Mouse (Mus musculus) Muller cell, postnatal 12 days (primary cell): Measurements from ENCODE around the gene Ddx3x.
"Not testable (repeated sequence)": the region's sequence is repeated elsewhere in the genome, so short reads cannot be mapped to it uniquely, and the experiment has no call there.

ENCODE experiments used
- DNase-seq: peaks from one replicate; pipeline ENCODE4 v3.0.0-alpha.2; 2015; ENCODE audit errors: inconsistent ontology term

Ddx3x gene

GRCm38 (mm10) chrX:13281329-13282088, 739 bp downstream of the Ddx3x start:
- peak; percentile 85 for DNase-seq

- no peak for DNase-seq
Measured at GRCm38 (mm10) chrX:13282089-13282850, 1.5 kb downstream of the Ddx3x start.

GRCm38 (mm10) chrX:13285772-13286171, 5.0 kb downstream of the Ddx3x start:
- DNase-seq: no peak

DNA sequence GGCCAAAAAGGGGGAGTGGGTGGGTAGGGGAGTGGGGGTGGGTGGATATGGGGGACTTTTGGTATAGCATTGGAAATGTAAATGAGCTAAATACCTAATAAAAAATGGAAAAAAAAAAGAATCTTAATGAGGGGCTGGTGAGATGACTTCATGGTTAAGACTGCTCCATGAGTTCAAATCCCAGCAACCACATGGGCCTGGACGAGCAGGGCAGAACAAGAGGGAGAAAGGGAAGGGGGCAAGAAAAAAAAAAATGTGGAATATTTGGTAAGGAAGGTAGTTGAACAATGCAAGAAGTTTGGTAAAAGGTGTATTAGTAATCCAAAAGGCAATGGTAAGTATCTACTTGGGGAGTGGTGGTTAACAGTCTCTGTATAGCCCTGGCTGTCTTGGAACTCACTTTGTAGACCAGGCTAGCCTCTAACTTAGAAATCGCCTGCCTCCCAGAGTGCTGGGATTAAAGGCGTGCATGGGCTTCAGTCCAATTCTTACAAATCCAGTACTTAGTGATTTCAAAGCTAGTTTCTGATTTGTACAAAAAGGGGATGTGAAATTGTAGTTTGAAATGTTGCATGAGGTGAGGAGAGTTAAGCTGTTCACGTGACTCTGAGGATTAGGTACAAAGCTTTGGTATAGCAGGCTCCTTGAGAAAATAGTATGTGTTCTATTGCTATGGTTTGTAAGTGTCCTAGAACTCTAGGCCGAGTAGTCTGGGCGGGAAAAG, 13.9 kb downstream of the Ddx3x start:
- DNase-seq: peak; percentile 16

DNA sequence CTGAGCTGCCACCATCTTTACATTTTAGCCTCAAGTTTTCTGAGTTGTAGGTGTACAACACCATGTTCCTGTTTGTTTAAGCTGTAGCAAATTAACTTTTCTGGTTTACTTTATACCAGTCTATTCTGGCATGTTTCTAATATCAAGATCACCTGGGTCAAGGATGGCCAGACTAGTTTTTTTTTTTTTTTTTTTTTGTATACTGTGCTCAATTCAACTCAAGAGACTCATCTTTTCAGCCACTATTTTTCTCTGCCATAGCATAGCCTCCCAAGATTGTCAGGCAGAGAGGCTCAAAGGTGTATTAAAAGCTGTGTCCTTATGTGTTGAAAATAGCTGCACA, 14.4 kb downstream of the Ddx3x start:
- DNase-seq: peak; percentile 19

DNA sequence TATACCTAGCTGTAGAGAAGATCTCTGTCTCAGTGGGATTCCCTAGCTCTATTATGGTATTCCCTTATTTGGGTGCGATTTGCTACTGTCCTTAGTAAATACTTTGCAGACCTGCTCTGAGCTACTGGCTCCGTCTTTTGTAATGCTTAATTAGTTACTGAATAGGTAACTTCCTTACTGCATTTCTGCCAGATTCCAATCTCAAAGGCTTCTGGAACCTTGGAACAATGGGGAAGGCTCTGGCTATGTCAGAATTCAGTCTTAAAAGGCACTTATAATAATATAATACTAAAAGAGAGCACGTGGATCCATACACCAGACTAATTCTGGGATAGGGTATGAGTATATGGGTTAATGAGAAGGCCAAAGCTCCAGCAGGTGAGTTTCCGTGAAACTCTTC, 15.5 kb downstream of the Ddx3x start:
- DNase-seq: not testable (repeated sequence)

- DNase-seq: no peak
Measured at GRCm38 (mm10) chrX:13306190-13306589, 25.4 kb downstream of the Ddx3x start.

- no peak for DNase-seq
Measured at GRCm38 (mm10) chrX:13311396-13311795, 30.6 kb downstream of the Ddx3x start.

DNA sequence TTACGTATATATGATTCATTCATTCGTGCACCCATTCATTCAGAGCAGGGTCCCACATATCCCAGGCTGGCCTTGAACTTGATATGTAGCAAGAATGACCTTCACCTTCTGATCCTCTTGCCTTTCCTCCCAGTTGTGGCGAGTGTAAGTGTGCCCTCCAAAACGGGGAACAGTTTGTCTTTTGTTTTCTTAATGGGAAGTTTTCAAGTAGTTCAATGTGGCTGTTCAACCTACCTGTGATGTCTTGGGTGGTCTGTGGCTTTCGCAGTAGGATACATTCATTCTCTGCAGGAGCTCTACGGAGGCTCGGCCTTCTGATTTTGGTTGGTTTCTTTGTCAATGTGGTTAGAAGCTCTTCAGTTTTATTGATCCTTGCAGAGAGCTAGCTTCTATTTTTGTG, 48.8 kb downstream of the Ddx3x start:
- DNase-seq: no peak
